Mouse (Mus musculus): ENCODE measurements around the gene Top3a.

DNA sequence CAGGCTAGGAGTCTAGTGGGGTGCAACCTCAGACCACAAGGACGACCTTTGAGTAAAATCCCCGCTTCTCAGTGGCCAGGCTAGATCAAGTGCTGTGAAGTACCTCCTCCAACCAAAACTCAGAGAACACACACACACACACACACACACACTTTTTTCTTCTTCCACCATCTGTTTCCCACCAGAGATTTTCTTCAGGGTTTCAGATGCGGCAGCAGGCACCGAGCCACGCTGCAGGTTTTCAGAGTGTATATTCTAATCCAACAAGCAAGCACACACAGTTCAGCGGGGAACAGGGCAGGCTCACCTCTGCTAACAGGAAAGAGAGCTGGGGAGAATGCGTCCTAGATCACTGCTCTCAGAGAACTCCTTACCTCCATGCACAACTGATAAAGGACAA lies 21.6 kb downstream of the Top3a start:
- TF ChIP-seq CTCF (IDR thresholded peaks at IDR 0.05; ENCODE audit: low read depth) (no peak), EP300 (optimal IDR thresholded peaks at IDR 0.05) (no peak)

Data from stomach, postnatal 0 days (tissue).